Mouse (Mus musculus) stomach, postnatal 0 days (tissue): ENCODE measurements at regions not wholly inside any gene's neighbourhood (a gene's known extent, or its start where the extent isn't known, plus 50 kb on each side); places are given as distances from the start of the nearest gene placed in this dataset.
A peak's percentile ranks its signal among the peaks of the same experiment; 100 is the strongest.
"Not testable (repeated sequence)": the region's sequence is repeated elsewhere in the genome, so short reads cannot be mapped to it uniquely, and the experiment has no call there.

Experiments
- ATAC-seq: fragments of 200-750 bp; cut with Nextera tagmentation; 2 replicates; pipeline ENCODE4 v1.8.0; 2017; ENCODE audit not compliant: low FRiP score, low TSS enrichment
- DNase-seq: peaks from one replicate; pipeline ENCODE4 v3.0.0-alpha.2; 2016; ENCODE audit warnings: low spot score
- H3K27ac ChIP-seq: fragments of 300-500 bp; sonication (generic); replicated peaks from 2 replicates; pipeline ENCODE4 v1.5.1; 2014; ENCODE audit warnings: mild to moderate bottlenecking, control low read depth
- H3K27me3 ChIP-seq: fragments of 300-500 bp; sonication (generic); 2 replicates; pipeline ENCODE4 v1.6.1; 2014; ENCODE audit warnings: low read length; ENCODE audit not compliant: control insufficient read depth, insufficient read depth
- H3K36me3 ChIP-seq: fragments of 300-500 bp; sonication (generic); 2 replicates; pipeline ENCODE4 v1.6.1; 2014; ENCODE audit warnings: low read length, mixed read lengths; ENCODE audit not compliant: control insufficient read depth, insufficient read depth
- H3K4me1 ChIP-seq: fragments of 300-500 bp; sonication (generic); replicated peaks from 2 replicates; pipeline ENCODE4 v1.6.1; 2014; ENCODE audit warnings: antibody characterized with exemption; ENCODE audit not compliant: control insufficient read depth, insufficient read depth
- H3K4me2 ChIP-seq: fragments of 300-500 bp; sonication (generic); replicated peaks from 2 replicates; pipeline ENCODE4 v1.6.1; 2014; ENCODE audit warnings: low read depth, mild to moderate bottlenecking, control low read depth, moderate library complexity
- H3K4me3 ChIP-seq: fragments of 300-500 bp; sonication (generic); 2 replicates; pipeline ENCODE4 v1.5.1; 2014; ENCODE audit warnings: low read depth, low read length, control low read depth
- H3K9ac ChIP-seq: fragments of 300-500 bp; sonication (generic); 2 replicates; pipeline ENCODE4 v1.6.1; 2014; ENCODE audit warnings: mild to moderate bottlenecking, low read length, control low read depth, mixed read lengths
- H3K9me3 ChIP-seq: fragments of 300-500 bp; sonication (generic); 2 replicates; pipeline ENCODE4 v1.6.1; 2016; ENCODE audit warnings: low read length; ENCODE audit not compliant: control insufficient read depth
- CTCF ChIP-seq: IDR thresholded peaks from 2 replicates; pipeline ENCODE4 v1.5.1; 2016; ENCODE audit warnings: antibody characterized with exemption, low read depth, mild to moderate bottlenecking, moderate library complexity
- EP300 ChIP-seq: optimal IDR thresholded peaks from 2 replicates; pipeline ENCODE3; 2016; ENCODE audit warnings: antibody characterized with exemption
- WGBS: fragments of 180-500 bp; shearing (Covaris S2); extraction: QIAGEN DNeasy Blood & Tissue Kit; methylation state at CpG from one replicate; pipeline ENCODE4 v1.1.7; 2014; 5-methylcytosine and 5-hydroxymethylcytosine counted together

DNA sequence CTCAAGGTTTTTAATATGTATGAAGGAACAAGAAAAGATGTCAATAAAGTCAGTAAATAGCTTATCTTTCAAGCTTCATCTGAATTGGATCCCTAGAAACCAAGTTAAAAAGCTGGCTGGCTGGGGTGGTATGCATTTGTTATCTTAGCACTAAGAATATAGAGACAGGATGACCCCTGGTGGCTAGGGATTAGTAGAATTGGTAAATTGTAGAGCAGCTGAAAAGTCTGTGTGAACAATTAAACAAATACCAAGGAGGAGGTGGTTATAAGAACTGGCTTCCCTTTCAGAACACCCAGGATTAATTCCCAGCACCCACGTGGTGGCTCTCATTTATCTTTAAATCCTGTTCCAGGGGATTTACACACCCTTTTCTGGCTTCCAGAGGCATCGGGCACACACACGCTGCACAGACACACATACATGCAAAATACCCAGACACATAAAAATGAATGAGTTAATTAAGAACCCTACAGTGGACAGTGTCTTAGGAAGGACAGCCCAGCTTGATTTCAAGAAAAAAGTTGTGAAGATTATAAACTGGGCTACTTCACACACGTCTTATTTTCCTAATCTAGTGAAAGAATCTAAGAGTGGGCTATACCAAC is 170.5 kb downstream of the Pdzph1 start:
- H3K9ac ChIP-seq, result no peak overlapping the region
- no peaks in the 10 kb centered on the region for H3K27me3 ChIP-seq
- no peaks in the 10 kb centered on the region for H3K4me1 ChIP-seq
- no peaks in the 10 kb centered on the region for H3K9me3 ChIP-seq
- no peak for ATAC-seq
- no peak overlapping the region for H3K4me3 ChIP-seq
- no peaks in the 10 kb centered on the region for H3K36me3 ChIP-seq
- TF ChIP-seq EP300 (no peak), CTCF (peak; percentile 46)
- DNase-seq, result no peak
- WGBS, result 36% methylated on average over 4 of the region's 4 CpGs
- H3K27ac ChIP-seq, result no peak overlapping the region
- no peak overlapping the region for H3K4me2 ChIP-seq

GRCm38 (mm10) chr17:58819339-58819738 is 171.8 kb downstream of the Pdzph1 start:
- DNase-seq (no peak), ATAC-seq (no peak)
- H3K4me3 ChIP-seq, result no peak overlapping the region
- H3K4me1 ChIP-seq, result no peaks in the 10 kb centered on the region
- 65% methylated on average over 2 of the region's 2 CpGs for WGBS
- H3K9me3 ChIP-seq, result no peaks in the 10 kb centered on the region
- no peak overlapping the region for H3K4me2 ChIP-seq
- TF ChIP-seq CTCF (no peak), EP300 (no peak)
- H3K27ac ChIP-seq, result no peak overlapping the region
- H3K27me3 ChIP-seq, result no peaks in the 10 kb centered on the region
- no peaks in the 10 kb centered on the region for H3K36me3 ChIP-seq
- H3K9ac ChIP-seq, result no peak overlapping the region

DNA sequence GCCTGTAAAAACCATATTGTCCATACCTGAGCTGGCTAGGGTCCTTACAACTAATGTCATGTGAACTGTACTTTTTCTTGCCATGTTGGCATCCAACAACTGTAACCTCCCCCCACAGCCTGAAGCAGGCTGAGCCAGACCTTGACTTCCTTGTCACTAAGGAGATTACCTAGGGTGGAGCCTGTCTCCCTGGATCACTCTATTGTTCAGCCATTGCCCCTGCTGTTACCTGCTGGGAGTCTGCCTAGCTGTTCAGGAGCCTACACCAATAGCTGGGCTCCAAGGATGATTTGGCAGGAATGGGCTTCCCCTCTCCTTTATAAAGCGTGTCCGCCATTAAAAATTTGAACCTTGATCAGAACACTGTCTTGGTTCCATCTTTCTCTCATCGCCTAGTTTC is 215.7 kb downstream of the Pdzph1 start:
- WGBS, result 89% methylated on average over 3 of the region's 3 CpGs
- DNase-seq, result not testable (repeated sequence)

GRCm38 (mm10) chr17:58773595-58773994 is 217.6 kb downstream of the Pdzph1 start:
- H3K27me3 ChIP-seq, result no peaks in the 10 kb centered on the region
- no peak for DNase-seq
- no peak for ATAC-seq
- H3K27ac ChIP-seq, result no peak overlapping the region
- H3K9ac ChIP-seq, result no peak overlapping the region
- TF ChIP-seq CTCF, result no peak
- no peak for TF ChIP-seq EP300
- no peaks in the 10 kb centered on the region for H3K36me3 ChIP-seq
- H3K9me3 ChIP-seq, result no peaks in the 10 kb centered on the region
- no peak overlapping the region for H3K4me2 ChIP-seq
- H3K4me1 ChIP-seq, result no peaks in the 10 kb centered on the region
- no peak overlapping the region for H3K4me3 ChIP-seq

More for the DNA sequence above, 215.7 kb downstream of the Pdzph1 start:
- H3K9ac ChIP-seq, H3K4me1 ChIP-seq, H3K27me3 ChIP-seq, H3K27ac ChIP-seq, H3K4me3 ChIP-seq, H3K9me3 ChIP-seq, H3K36me3 ChIP-seq, ATAC-seq, H3K4me2 ChIP-seq: not testable (repeated sequence)

GRCm38 (mm10) chr17:58765141-58765540 is 226.0 kb downstream of the Pdzph1 start:
- 50% methylated on average over 4 of the region's 4 CpGs for WGBS
- no peak for DNase-seq

GRCm38 (mm10) chr17:58749000-58749399 is 242.2 kb downstream of the Pdzph1 start:
- no peaks in the 10 kb centered on the region for H3K4me1 ChIP-seq
- no peak for ATAC-seq
- TF ChIP-seq EP300 (no peak), CTCF (no peak)
- H3K36me3 ChIP-seq, result no peaks in the 10 kb centered on the region
- H3K27me3 ChIP-seq, result no peaks in the 10 kb centered on the region
- H3K27ac ChIP-seq, result no peak overlapping the region
- H3K9ac ChIP-seq, result no peak overlapping the region
- DNase-seq, result no peak
- no peak overlapping the region for H3K4me2 ChIP-seq
- H3K9me3 ChIP-seq, result no peaks in the 10 kb centered on the region
- no peak overlapping the region for H3K4me3 ChIP-seq

More at GRCm38 (mm10) chr17:58765141-58765540, 226.0 kb downstream of the Pdzph1 start:
- H3K9me3 ChIP-seq, result no peaks in the 10 kb centered on the region
- no peak overlapping the region for H3K4me2 ChIP-seq
- no peak for TF ChIP-seq EP300
- no peak for TF ChIP-seq CTCF
- no peaks in the 10 kb centered on the region for H3K4me1 ChIP-seq
- no peaks in the 10 kb centered on the region for H3K36me3 ChIP-seq
- no peak overlapping the region for H3K4me3 ChIP-seq
- ATAC-seq, result no peak
- H3K27ac ChIP-seq, result no peak overlapping the region
- no peaks in the 10 kb centered on the region for H3K27me3 ChIP-seq
- H3K9ac ChIP-seq, result no peak overlapping the region
